Mouse (Mus musculus): ENCODE results near the gene Sec1.

- peak; percentile 66 for TF ChIP-seq CTCF (IDR thresholded peaks at IDR 0.05; ENCODE audit: low read depth)
- 0 out of 2 replicates have a peak, but pooled peaks have one; percentile 19 for TF ChIP-seq EP300 (IDR thresholded peaks at IDR 0.05; ENCODE audit: low read depth)
These were observed 65.6 kb downstream of the Sec1 start for GRCm38 (mm10) chr7:45628364-45629294.
